Mouse (Mus musculus) midbrain, embryonic 15.5 days (tissue): ENCODE data around the gene Hoxa6. TPM values are rescaled to one million over a fixed set of nuclear protein-coding genes. Genes with fewer than 3 reads are reported as not detected.
A peak's percentile ranks its signal among the peaks of the same experiment; 100 is the strongest.

ENCODE experiments used
- ATAC-seq: fragments of 200-750 bp; cut with Nextera tagmentation; replicated peaks from 2 replicates; pipeline ENCODE4 v1.8.0; 2017; ENCODE audit warnings: moderate TSS enrichment
- H3K27ac ChIP-seq: fragments of 300-500 bp; sonication (generic); 2 replicates; pipeline ENCODE4 v1.5.1; 2015; ENCODE audit warnings: mild to moderate bottlenecking, inconsistent platforms
- H3K27me3 ChIP-seq: fragments of 300-500 bp; sonication (generic); replicated peaks from 2 replicates; pipeline ENCODE4 v1.6.1; 2015; ENCODE audit warnings: inconsistent platforms
- H3K36me3 ChIP-seq: fragments of 300-500 bp; sonication (generic); replicated peaks from 2 replicates; pipeline ENCODE4 v1.6.1; 2015; ENCODE audit warnings: inconsistent platforms
- H3K4me1 ChIP-seq: fragments of 300-500 bp; sonication (generic); 2 replicates; pipeline ENCODE4 v1.6.1; 2015; ENCODE audit warnings: inconsistent platforms
- H3K4me2 ChIP-seq: fragments of 300-500 bp; sonication (generic); 2 replicates; pipeline ENCODE4 v1.6.1; 2015; ENCODE audit warnings: inconsistent platforms, mild to moderate bottlenecking, moderate library complexity
- H3K4me3 ChIP-seq: fragments of 300-500 bp; sonication (generic); 2 replicates; pipeline ENCODE4 v1.5.1; 2015; ENCODE audit warnings: mild to moderate bottlenecking, inconsistent platforms
- H3K9ac ChIP-seq: fragments of 300-500 bp; sonication (generic); 2 replicates; pipeline ENCODE4 v1.6.1; 2015; ENCODE audit warnings: mild to moderate bottlenecking, inconsistent platforms
- H3K9me3 ChIP-seq: fragments of 300-500 bp; sonication (generic); 2 replicates; pipeline ENCODE4 v1.6.1; 2016; ENCODE audit warnings: inconsistent platforms
- WGBS: fragments of 180-500 bp; shearing (Covaris S2); methylation state at CpG from one replicate; pipeline ENCODE4 v1.1.7; 2015; ENCODE audit warnings: mixed read lengths; 5-methylcytosine and 5-hydroxymethylcytosine counted together
- polyA plus RNA-seq: library from polyadenylated mRNA; unstranded; fragments of >200 nt; fragmentation: Nextera tagmentation; extraction: Ambion mirVana; gene quantifications from 2 replicates; pipeline ENCODE4 v1.2.1, GENCODE M21; 2015

Gene Hoxa6
- polyA plus RNA-seq, 1 experiment from 2014 or later, result not detected

DNA sequence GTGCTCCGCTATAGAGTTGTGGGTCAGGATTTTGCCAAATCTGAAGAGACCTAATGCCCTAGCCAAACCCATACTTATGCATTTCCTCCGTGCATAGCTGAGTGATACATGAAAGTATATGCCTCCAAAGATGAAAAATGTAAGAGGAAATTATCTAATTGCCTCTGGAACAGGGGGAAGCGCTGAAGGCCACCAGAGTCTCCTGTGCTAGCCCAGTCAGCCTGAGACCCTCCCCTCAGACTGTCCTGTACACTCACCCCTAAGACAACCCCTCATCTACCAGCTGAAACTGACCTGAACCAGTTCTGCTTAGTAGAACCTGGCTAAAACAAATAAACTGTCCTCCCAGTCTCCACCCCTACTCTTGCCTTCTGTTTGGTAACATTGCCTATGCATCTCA is 27.8 kb downstream of the Hoxa6 start:
- peaks cover 97% of the 10 kb centered on the region for H3K27me3 ChIP-seq
- no peak overlapping the region for H3K4me2 ChIP-seq
- no peaks in the 10 kb centered on the region for H3K4me1 ChIP-seq
- 11% methylated on average over 3 of the region's 3 CpGs for WGBS
- H3K36me3 ChIP-seq, result no peaks in the 10 kb centered on the region
- no peak overlapping the region for H3K27ac ChIP-seq
- no peaks in the 10 kb centered on the region for H3K9me3 ChIP-seq
- H3K9ac ChIP-seq, result no peak overlapping the region
- no peak overlapping the region for H3K4me3 ChIP-seq
- no peak for ATAC-seq

DNA sequence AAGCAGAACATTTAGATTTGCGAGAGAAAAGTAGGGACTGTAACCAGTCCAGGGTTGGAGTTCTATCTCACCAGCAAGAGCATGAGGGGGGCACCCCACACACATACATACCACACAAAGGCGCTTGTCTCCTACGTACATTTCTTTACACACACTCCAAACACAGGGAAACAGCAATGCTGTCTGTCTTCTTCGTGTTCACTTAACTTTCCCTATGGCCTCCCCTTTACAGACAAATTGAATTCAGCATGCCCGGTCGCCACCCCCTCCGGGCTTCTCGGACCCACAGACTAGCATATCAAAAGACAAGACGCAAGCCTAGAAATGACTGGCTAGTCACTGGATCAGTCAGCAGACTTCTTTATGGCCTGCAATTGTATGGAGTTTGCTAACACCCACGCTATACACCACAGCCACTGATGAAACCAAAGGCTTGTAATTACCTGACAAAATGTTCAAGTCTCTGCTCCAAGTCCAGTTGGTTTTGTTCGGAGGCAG is 28.3 kb downstream of the Hoxa6 start:
- no peak overlapping the region for H3K27ac ChIP-seq
- no peak for ATAC-seq
- no peaks in the 10 kb centered on the region for H3K36me3 ChIP-seq
- H3K4me1 ChIP-seq, result no peaks in the 10 kb centered on the region
- H3K27me3 ChIP-seq, result peaks cover 95% of the 10 kb centered on the region
- no peak overlapping the region for H3K9ac ChIP-seq
- no peak overlapping the region for H3K4me2 ChIP-seq
- 3% methylated on average over 11 of the region's 11 CpGs for WGBS
- H3K9me3 ChIP-seq, result no peaks in the 10 kb centered on the region
- no peak overlapping the region for H3K4me3 ChIP-seq

DNA sequence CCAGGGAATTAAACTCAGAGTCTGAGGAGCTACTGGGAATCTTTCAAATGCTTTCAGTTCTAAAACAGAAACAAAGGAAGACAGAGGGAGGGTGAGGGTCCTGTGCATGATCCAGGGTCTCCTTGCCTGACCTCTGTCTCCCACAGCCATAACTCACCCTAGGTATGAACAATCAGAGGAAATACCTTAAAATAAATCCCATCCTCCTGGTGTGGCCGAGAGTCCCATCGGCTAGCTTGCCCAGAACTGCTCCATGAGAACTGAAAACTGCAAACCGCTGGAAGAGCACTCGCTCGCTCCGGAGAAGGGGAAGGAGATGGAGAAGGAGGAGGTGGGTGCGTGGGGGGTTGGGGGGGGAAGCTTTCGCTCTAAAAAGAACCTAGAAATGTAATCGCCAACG is 28.8 kb downstream of the Hoxa6 start:
- H3K27me3 ChIP-seq, result peaks cover 95% of the 10 kb centered on the region
- H3K27ac ChIP-seq, result no peak overlapping the region

DNA sequence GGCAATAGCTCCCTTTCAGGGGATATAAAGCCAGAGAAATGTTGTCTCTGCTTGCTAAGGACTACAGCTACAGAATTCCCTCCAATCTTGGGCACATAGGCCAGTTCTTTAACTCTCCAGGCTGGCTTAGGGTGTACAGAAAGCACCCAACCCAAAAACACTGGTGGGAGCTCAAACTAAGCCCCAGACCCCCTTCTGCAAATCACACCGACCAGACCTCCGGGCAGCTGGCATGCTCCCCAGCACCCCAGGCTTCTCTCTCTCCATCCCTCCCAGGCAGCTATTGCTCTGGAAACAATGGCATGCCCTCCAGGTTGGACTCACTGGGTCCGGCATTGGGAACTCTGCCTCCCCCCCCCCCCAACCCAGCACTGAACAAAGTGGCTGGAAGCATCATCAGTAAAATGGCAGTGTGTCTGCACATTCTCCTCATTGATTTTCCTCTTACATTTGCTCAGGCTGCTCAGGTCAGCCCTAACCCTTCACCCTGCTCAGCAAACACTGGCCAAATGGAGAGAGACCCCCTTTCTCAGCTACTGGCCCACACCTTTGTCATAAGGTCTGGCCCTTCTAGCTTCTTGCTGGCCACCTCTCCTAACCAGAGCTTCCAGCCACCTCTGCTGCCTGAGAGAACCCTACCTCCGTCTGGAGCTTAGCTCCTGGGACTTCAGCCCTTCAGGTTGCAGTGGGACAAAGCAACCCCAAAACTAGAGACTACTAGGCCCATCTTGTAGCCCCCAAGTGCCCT is 29.4 kb downstream of the Hoxa6 start:
- Histone ChIP-seq H3K27me3 (peaks cover 93% of the 10 kb centered on the region), H3K9me3 (no peaks in the 10 kb centered on the region), H3K4me1 (no peaks in the 10 kb centered on the region), H3K27ac (no peak overlapping the region), H3K9ac (no peak overlapping the region), H3K4me3 (no peak overlapping the region), H3K4me2 (no peak overlapping the region), H3K36me3 (no peaks in the 10 kb centered on the region)
- 2% methylated on average over 4 of the region's 4 CpGs for WGBS
- no peak for ATAC-seq

More for the DNA sequence above, 28.8 kb downstream of the Hoxa6 start:
- H3K9ac ChIP-seq, result no peak overlapping the region
- H3K36me3 ChIP-seq, result no peaks in the 10 kb centered on the region
- no peak for ATAC-seq
- 1% methylated on average over 10 of the region's 10 CpGs for WGBS
- H3K9me3 ChIP-seq, result no peaks in the 10 kb centered on the region
- H3K4me3 ChIP-seq, result no peak overlapping the region
- H3K4me2 ChIP-seq, result no peak overlapping the region
- no peaks in the 10 kb centered on the region for H3K4me1 ChIP-seq

DNA sequence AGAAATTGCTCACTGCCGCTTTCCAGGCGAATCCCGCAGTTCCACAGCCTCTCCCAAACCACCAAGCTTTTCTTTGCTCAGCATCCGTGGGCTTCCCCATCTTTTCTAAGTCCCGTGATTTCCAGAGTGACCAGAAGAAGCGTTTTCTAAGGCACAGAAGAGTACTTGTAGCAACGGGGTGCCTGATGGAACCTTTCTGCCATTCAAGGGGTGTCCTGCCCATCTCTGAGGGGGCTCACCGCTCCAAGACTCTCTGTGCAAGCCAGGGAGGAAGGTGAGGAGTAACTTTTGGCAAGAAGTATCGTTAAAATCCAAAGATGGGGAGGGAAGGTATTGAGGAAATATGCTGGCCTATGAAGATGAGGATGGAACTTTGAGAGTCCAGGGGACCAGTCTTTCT is 30.7 kb downstream of the Hoxa6 start:
- WGBS, result 2% methylated on average over 9 of the region's 9 CpGs
- H3K4me3 ChIP-seq, result no peak overlapping the region
- no peaks in the 10 kb centered on the region for H3K36me3 ChIP-seq
- H3K27me3 ChIP-seq, result peaks cover 92% of the 10 kb centered on the region
- ATAC-seq, result no peak
- no peak overlapping the region for H3K27ac ChIP-seq
- H3K9me3 ChIP-seq, result no peaks in the 10 kb centered on the region
- no peak overlapping the region for H3K4me2 ChIP-seq
- H3K4me1 ChIP-seq, result peaks cover under 1% of the 10 kb centered on the region; the same call in 1 of the 2 replicates
- H3K9ac ChIP-seq, result no peak overlapping the region

DNA sequence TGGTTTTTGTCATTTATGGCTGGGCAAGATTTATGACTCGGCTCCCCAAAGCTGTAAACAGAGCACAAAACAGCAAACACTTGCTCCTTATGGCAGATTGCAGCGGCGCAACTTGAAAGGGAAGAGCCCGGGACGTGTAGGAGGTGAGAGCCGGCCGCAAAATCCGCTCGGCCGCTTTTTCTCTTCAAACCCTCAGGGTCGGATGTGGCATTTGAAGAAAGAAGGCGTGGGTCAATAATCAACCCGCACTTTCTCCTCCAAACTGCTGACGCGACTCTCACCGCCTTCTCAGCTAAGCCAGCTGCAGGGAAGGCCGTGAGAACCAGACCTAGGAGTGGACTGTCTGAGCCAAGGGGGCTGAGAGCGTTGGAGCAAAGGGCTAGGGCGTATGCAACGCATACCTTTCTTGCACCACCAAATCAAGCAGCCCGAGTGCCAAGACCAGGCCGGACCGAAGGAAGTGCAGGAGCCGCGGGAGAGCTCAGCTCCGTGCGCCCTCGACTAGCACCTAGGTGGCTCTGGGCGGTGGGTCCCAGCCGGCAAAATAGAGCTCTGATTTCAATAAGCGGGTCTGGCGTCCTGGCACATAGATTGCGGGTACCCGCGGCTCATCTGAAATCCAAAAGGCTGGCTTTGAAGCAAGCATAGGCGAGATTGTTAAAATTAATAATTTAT is 31.3 kb downstream of the Hoxa6 start, which contains the start of gene 5730596B20Rik:
TSS of gene 5730596B20Rik (plus strand) at position 438 of the 675 bp plus-strand sequence.
- no peaks in the 10 kb centered on the region for H3K36me3 ChIP-seq
- under 1% methylated on average over 36 of the region's 36 CpGs for WGBS
- peaks cover 92% of the 10 kb centered on the region for H3K27me3 ChIP-seq
- H3K4me3 ChIP-seq, result no peak within 1 kb of the TSS
- no peak within 1 kb of the TSS for H3K27ac ChIP-seq
- ATAC-seq, result no peak
- no peaks in the 10 kb centered on the region for H3K9me3 ChIP-seq
- H3K4me1 ChIP-seq, result peaks cover 6% of the 10 kb centered on the region
- no peak within 1 kb of the TSS for H3K4me2 ChIP-seq
- H3K9ac ChIP-seq, result no peak within 1 kb of the TSS

DNA sequence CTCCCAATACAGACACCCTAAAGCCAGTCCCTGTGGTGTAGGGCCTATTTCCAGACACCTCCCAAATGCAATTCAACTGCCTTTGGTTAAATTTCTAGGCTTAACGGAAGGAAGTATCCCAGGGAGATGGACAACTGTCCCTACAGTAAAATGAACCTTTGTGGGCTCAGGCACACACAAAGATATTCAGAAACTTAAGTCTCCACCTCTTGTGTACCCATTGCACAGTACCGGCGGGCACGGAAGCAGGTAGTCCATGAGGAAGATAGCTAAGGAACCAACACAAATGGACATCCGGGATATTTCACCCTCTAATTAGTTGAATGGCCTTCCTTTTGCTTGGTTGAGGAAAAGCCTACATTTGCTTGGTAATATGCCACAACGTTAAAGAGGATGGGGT is 32.1 kb downstream of the Hoxa6 start:
- no peaks in the 10 kb centered on the region for H3K36me3 ChIP-seq
- no peak overlapping the region for H3K4me3 ChIP-seq
- H3K4me2 ChIP-seq, result no peak overlapping the region
- H3K9ac ChIP-seq, result no peak overlapping the region
- 2% methylated on average over 6 of the region's 6 CpGs for WGBS
- no peak overlapping the region for H3K27ac ChIP-seq
- peaks cover 6% of the 10 kb centered on the region for H3K4me1 ChIP-seq
- no peak for ATAC-seq
- H3K9me3 ChIP-seq, result no peaks in the 10 kb centered on the region
- H3K27me3 ChIP-seq, result peaks cover 92% of the 10 kb centered on the region

DNA sequence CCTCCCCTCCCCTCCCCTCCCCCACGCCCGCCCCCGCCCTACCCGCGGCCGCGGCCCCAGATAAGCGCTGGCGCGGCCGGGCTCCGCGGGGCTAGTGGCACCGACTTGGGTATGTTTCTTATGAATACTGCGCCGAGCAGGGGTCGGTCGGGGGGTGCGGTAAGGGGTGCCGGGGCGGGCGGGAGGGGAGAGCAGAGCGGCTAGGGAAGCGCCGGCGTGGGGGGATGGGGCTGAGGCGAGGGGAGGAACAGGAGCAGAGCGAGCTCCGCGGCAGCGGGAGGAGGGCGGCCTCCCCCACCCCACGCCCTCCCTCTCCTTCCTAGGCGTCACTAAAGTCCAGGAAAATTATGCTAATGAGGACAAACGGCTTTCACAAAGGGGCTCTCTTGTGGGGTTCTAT is 32.7 kb downstream of the Hoxa6 start:
- peaks cover 92% of the 10 kb centered on the region for H3K27me3 ChIP-seq
- no peak overlapping the region for H3K4me3 ChIP-seq
- H3K9ac ChIP-seq, result no peak overlapping the region
- 0% methylated on average over 10 of the region's 35 CpGs for WGBS
- H3K36me3 ChIP-seq, result no peaks in the 10 kb centered on the region
- peaks cover 6% of the 10 kb centered on the region for H3K4me1 ChIP-seq
- no peak overlapping the region for H3K4me2 ChIP-seq
- no peak overlapping the region for H3K27ac ChIP-seq
- ATAC-seq, result no peak
- no peaks in the 10 kb centered on the region for H3K9me3 ChIP-seq

DNA sequence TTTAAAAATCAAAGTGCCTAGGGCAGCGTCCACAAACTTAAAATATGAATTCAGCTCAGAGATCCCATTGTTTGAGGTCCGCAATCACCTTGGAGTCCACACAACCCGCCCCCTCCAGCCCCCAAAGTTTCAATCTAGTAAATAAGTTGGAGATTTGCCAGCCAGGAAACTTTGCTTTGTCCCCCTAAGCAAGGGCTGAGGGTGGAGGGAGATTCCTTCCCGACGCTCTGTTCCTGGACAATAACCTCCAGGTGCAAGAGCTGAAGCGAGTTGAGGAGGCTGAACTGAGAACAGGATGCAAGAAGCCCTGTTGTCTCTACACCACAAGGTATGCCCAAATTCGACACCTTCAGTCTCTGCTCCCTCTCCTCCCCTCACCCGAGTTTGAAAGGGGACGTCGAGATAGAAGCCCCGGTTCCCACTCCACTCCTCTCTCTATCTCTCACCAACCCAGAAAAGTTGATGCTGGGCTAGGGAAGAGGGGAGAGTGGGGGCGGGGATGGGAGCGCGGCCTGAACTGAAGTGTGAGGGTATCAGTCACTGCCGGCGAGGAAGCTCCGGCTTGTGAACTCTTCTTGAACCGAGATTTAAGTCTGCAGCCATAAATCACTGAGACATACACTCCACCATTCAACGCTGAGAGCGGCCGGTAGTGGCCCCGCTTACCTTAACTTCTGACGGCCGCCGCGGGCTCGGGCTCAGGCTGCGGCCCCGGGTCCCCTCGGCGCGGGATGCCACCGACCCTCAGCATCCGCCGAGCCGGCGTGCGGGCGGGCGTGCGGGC is 33.4 kb downstream of the Hoxa6 start:
- no peak overlapping the region for H3K27ac ChIP-seq
- H3K4me2 ChIP-seq, result no peak overlapping the region
- H3K4me3 ChIP-seq, result no peak overlapping the region
- peaks cover 92% of the 10 kb centered on the region for H3K27me3 ChIP-seq
- H3K36me3 ChIP-seq, result no peaks in the 10 kb centered on the region
- ATAC-seq, result no peak
- no peak overlapping the region for H3K9ac ChIP-seq
- whole genome bisulfite sequencing, result under 1% methylated on average over 40 of the region's 41 CpGs
- H3K4me1 ChIP-seq, result peaks cover 6% of the 10 kb centered on the region
- no peaks in the 10 kb centered on the region for H3K9me3 ChIP-seq

DNA sequence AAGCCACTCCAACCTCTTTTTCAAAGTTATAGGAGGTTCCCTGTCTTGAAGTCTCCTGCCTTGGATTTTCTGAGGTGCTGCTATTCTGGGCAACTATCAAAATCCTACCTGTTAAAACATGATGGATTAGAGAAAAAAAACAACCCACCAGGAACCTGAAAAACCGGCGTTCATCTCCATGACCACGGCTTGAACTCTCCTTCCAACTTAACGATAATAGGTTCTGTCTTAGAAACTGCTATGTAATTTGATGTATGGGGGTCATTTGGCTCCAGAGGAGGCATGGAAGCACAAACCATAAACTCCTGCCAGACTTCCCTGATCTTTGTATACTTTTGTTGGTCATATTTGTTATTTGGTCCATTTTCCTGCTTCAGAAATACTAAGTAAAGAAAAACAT is 34.9 kb downstream of the Hoxa6 start:
- ATAC-seq, result no peak
- Histone ChIP-seq H3K4me3 (no peak overlapping the region), H3K9ac (no peak overlapping the region), H3K27me3 (peaks cover 87% of the 10 kb centered on the region), H3K4me1 (peaks cover 6% of the 10 kb centered on the region), H3K9me3 (no peaks in the 10 kb centered on the region), H3K4me2 (no peak overlapping the region), H3K27ac (no peak overlapping the region), H3K36me3 (no peaks in the 10 kb centered on the region)
- WGBS, result 5% methylated on average over 4 of the region's 4 CpGs

DNA sequence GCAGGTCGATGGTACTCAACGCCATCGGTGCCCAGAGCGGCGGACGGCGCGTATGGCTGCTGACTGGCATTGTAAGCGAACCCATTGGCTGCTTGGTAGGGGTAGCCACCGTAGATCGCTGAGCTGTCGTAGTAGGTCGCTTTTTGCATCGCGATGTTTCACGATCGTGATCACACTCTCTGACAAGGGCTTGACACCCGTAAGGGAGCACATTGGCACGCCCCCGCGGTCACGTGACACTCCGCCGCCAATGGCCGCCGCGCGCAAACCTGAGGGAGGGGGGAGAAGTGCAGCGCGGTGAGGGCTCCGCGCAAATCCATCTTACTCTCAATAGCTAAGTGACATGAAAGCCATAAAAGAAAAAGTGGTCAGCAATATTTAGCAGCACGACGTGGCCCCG is 36.0 kb downstream of the Hoxa6 start:
- no peak overlapping the region for H3K9ac ChIP-seq
- H3K9me3 ChIP-seq, result no peaks in the 10 kb centered on the region
- H3K4me3 ChIP-seq, result no peak overlapping the region
- H3K4me1 ChIP-seq, result peaks cover 6% of the 10 kb centered on the region
- H3K27ac ChIP-seq, result no peak overlapping the region
- H3K4me2 ChIP-seq, result peak overlapping the region; percentile 29; the same call in 1 of the 2 replicates
- ATAC-seq, result no peak
- peaks cover 87% of the 10 kb centered on the region for H3K27me3 ChIP-seq
- under 1% methylated on average over 34 of the region's 35 CpGs for WGBS
- H3K36me3 ChIP-seq, result no peaks in the 10 kb centered on the region

DNA sequence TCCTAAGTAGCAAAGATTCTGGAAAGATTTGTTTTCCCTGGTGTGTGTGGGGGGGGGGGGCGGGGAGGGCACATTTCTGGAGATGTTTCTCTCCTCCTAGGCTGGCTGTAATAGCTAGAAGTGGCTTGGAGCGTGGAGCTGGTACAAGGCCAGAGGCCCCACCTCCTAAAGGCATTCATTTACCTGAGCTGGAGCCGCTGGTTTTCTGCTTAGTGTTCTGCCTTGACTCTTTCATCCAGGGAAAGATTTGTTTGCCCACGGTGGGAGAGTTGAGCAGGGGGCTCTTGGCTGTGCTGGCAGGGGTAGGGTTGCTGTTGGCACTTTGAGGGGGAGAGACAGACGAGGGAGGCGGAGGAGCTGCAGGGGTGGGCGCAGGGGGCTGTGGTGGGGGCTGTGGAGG is 36.6 kb downstream of the Hoxa6 start:
- Histone ChIP-seq H3K9me3 (no peaks in the 10 kb centered on the region), H3K27ac (no peak overlapping the region), H3K4me3 (no peak overlapping the region), H3K27me3 (peaks cover 87% of the 10 kb centered on the region), H3K9ac (no peak overlapping the region), H3K36me3 (no peaks in the 10 kb centered on the region), H3K4me2 (no peak overlapping the region), H3K4me1 (peaks cover 6% of the 10 kb centered on the region)
- 2% methylated on average over 7 of the region's 7 CpGs for WGBS
- ATAC-seq, result no peak
